Mouse (Mus musculus) heart, adult 2 months (tissue): ENCODE results near the gene Prdm5.

ENCODE experiments used
- CTCF ChIP-seq: fragments of 200-600 bp; IDR thresholded peaks from 2 replicates; pipeline ENCODE4 v1.8.1; 2022; ENCODE audit warnings: antibody characterized with exemption, mild to moderate bottlenecking, moderate library complexity
- POLR2A ChIP-seq: fragments of 200-500 bp; IDR thresholded peaks from 2 replicates; pipeline ENCODE4 v1.6.1; 2011; ENCODE audit warnings: mild to moderate bottlenecking, low read depth, low read length, control low read depth; ENCODE audit not compliant: insufficient read depth

- no peak for TF ChIP-seq CTCF
- TF ChIP-seq POLR2A = no peak
Observed at GRCm38 (mm10) chr6:65950492-65950891, 171.7 kb downstream of the Prdm5 start.
